Mouse (Mus musculus) E14TG2a.4 (cell line): Measurements from ENCODE around the gene Tdpoz2.
"Not testable (repeated sequence)": the region's sequence is repeated elsewhere in the genome, so short reads cannot be mapped to it uniquely, and the experiment has no call there.

Experiments
- CTCF ChIP-seq: conservative IDR thresholded peaks from 2 replicates; pipeline ENCODE4 v1.5.1; 2014; ENCODE audit warnings: low read length
- NANOG ChIP-seq: IDR thresholded peaks from 2 replicates; pipeline ENCODE4 v1.6.1; 2014; ENCODE audit warnings: borderline replicate concordance, low read length, mixed read lengths
- POU5F1 ChIP-seq: IDR thresholded peaks from 2 replicates; pipeline ENCODE4 v1.6.1; 2014; ENCODE audit warnings: low read length, borderline replicate concordance

GRCm38 (mm10) chr3:93630917-93631714 lies 21.4 kb downstream of the Tdpoz2 start:
- not testable (repeated sequence) for TF ChIP-seq CTCF, NANOG, POU5F1
